Mouse (Mus musculus) lung, embryonic 16.5 days (tissue): ENCODE measurements around the gene Fbxo40. TPM values are rescaled to one million over a fixed set of nuclear protein-coding genes. Genes with fewer than 3 reads are reported as not detected.

ENCODE experiments used
- ATAC-seq: fragments of 200-750 bp; cut with Nextera tagmentation; 2 replicates; pipeline ENCODE4 v1.8.0; 2017; ENCODE audit warnings: low read depth, mild to moderate bottlenecking, moderate library complexity
- H3K27ac ChIP-seq: fragments of 300-500 bp; sonication (generic); 2 replicates; pipeline ENCODE4 v1.5.1; 2014; ENCODE audit warnings: mild to moderate bottlenecking, control low read depth, low read length
- H3K27me3 ChIP-seq: fragments of 300-500 bp; sonication (generic); 2 replicates; pipeline ENCODE4 v1.6.1; 2014; ENCODE audit warnings: low read depth, low read length, mixed read lengths; ENCODE audit not compliant: control insufficient read depth, insufficient read depth
- H3K36me3 ChIP-seq: fragments of 300-500 bp; sonication (generic); 2 replicates; pipeline ENCODE4 v1.6.1; 2014; ENCODE audit warnings: low read length; ENCODE audit not compliant: control insufficient read depth, insufficient read depth
- H3K4me1 ChIP-seq: fragments of 300-500 bp; sonication (generic); replicated peaks from 2 replicates; pipeline ENCODE4 v1.6.1; 2014; ENCODE audit warnings: low read length, mixed read lengths; ENCODE audit not compliant: control insufficient read depth, insufficient read depth
- H3K4me2 ChIP-seq: fragments of 300-500 bp; sonication (generic); 2 replicates; pipeline ENCODE4 v1.6.1; 2014; ENCODE audit warnings: low read depth, low read length, control low read depth
- H3K4me3 ChIP-seq: fragments of 300-500 bp; sonication (generic); 2 replicates; pipeline ENCODE4 v1.5.1; 2014; ENCODE audit warnings: mild to moderate bottlenecking, low read length, control low read depth
- H3K9ac ChIP-seq: fragments of 300-500 bp; sonication (generic); 2 replicates; pipeline ENCODE4 v1.6.1; 2014; ENCODE audit warnings: low read length, control low read depth
- H3K9me3 ChIP-seq: fragments of 300-500 bp; sonication (generic); 2 replicates; pipeline ENCODE4 v1.6.1; 2016; ENCODE audit warnings: low read length; ENCODE audit not compliant: control insufficient read depth
- WGBS: fragments of 180-500 bp; shearing (Covaris S2); extraction: QIAGEN DNeasy Blood & Tissue Kit; methylation state at CpG from one replicate; pipeline ENCODE4 v1.1.7; 2014; 5-methylcytosine and 5-hydroxymethylcytosine counted together
- polyA plus RNA-seq: library from polyadenylated mRNA; unstranded; fragments of >200 nt; fragmentation: Nextera tagmentation; extraction: Ambion mirVana; gene quantifications from 2 replicates; pipeline ENCODE4 v1.2.1, GENCODE M21; 2015

Fbxo40 gene
- polyA plus RNA-seq, 1 experiment from 2014 or later: 0.26 TPM

- H3K27me3 ChIP-seq: no peaks in the 10 kb centered on the region
- no peaks in the 10 kb centered on the region for H3K9me3 ChIP-seq
- no peak overlapping the region for H3K4me2 ChIP-seq
- no peak for ATAC-seq
- H3K4me1 ChIP-seq: no peaks in the 10 kb centered on the region
- no peak overlapping the region for H3K27ac ChIP-seq
- H3K9ac ChIP-seq: no peak overlapping the region
- H3K4me3 ChIP-seq: no peak overlapping the region
- 66% methylated on average over 5 of the region's 5 CpGs for WGBS
- H3K36me3 ChIP-seq: peaks cover 22% of the 10 kb centered on the region
Observed at GRCm38 (mm10) chr16:36914195-36914594, 76.1 kb downstream of the Fbxo40 start.

Other genes starting within 250 kb of the Fbxo40 start
- 49.4 and 58.9 TPM in 2 replicates for gene Slc15a2, start 205.5 kb downstream of the Fbxo40 start, polyA plus RNA-seq
- 29.8 and 30.9 TPM in 2 replicates for gene Iqcb1, start 162.1 kb downstream of the Fbxo40 start, polyA plus RNA-seq
- gene Eaf2, start 115.5 kb downstream of the Fbxo40 start, polyA plus RNA-seq: 1.0 and 1.3 TPM in 2 replicates
- 89.6 and 97.2 TPM in 2 replicates for gene Golgb1, start 115.3 kb downstream of the Fbxo40 start, polyA plus RNA-seq
- 7.0 and 9.8 TPM in 2 replicates for gene Hcls1, start 55.5 kb downstream of the Fbxo40 start, polyA plus RNA-seq
- gene Polq, start 21.3 kb upstream of the Fbxo40 start, polyA plus RNA-seq: 5.6 and 8.4 TPM in 2 replicates